Mouse (Mus musculus): ENCODE data around the gene Sh2d5.

The Sh2d5 gene

GRCm38 (mm10) chr4:138250088-138250960 lies at the start of gene Sh2d5, which contains the start of gene Kif17:
Sh2d5 (plus strand) TSS chr4:138250403.
Kif17 (plus strand) TSS chr4:138250435.
- DNase-seq (ENCODE audit: low spot score), result peak; percentile 84

GRCm38 (mm10) chr4:138200769-138201168 lies 49.4 kb upstream of the Sh2d5 start:
- no peak for DNase-seq (ENCODE audit: low spot score)

DNA sequence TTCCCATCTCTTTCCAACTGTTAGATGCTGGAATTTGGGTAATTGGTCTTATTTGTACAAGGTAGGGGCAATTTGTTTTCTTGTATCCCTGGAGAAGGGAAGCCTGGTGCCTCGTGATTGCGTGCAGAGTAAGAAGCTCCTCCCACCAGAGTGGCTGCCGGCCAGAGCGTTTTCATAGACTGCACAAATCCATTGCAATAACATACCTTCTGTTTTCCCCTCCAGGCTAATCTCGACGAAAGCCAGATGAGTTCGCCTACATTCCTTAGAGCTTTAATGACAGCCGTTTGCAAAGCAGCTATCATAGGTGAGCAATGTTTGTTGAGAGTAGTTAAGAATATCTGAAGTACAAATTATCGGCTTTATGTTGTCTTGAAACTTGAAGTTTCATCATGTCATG lies 48.5 kb upstream of the Sh2d5 start:
- no peak for DNase-seq (ENCODE audit: low spot score)

- DNase-seq (ENCODE audit: low spot score), result no peak
Measured at GRCm38 (mm10) chr4:138210116-138210515, 40.1 kb upstream of the Sh2d5 start.

DNA sequence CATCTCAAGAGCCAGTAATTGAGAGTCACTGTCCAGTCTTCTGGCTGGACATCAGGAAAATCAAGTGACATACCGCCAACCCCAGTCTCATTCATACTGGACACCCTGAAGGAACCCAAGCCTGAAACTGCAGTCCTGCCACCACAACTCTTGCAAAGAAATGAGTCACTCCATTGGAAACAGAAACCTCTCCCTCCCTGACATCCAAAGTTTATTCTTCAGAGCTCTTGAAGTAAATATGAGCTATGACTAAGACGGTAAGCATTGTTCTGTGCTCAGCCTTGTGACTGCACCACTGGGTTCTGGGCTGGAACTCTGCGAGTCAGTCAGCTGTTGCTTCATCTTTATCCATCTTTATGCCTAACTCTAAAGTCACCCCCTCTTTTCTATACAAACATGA lies 36.3 kb upstream of the Sh2d5 start:
- DNase-seq (ENCODE audit: low spot score), result no peak

- no peak for DNase-seq (ENCODE audit: low spot score)
Measured at GRCm38 (mm10) chr4:138215671-138216199, 34.5 kb upstream of the Sh2d5 start.

DNA sequence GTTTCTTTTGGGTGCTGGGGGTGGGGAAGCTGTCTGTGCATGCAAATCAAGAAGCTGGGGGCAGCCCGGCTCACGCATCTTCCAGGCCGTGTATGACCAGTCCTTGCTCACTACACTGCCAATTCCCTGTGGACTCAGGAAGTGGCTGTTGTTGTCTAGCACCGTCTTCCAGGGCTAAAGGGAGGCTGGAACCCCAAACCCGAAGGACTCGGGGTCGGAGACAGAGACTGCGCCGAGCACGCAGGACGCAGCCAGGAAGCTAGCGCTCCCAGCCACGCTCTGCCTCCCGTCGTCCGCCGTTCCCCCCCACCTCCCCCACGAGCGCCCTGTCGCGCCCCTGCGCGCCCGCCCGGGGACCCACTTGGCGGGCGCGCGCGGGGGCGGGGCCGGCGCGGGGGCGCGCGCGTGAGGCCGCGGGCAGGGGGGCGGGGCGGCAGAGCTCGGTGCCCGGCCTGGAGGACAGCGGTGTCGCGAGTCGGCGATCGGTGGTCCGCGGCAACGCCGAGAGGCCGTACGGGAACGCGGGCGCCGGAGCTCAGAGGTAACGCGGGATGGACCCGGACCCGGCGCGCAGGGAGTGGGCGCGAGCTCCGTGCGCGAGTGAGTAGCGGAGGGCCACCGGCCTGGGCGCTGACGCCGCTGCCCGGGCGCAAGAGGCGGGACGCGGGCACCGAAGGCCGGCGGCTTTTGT lies 33.9 kb upstream of the Sh2d5 start, which contains the start of gene Hp1bp3:
Gene Hp1bp3 (plus strand): TSS at position 97 of the 691 bp plus-strand sequence.
- DNase-seq (ENCODE audit: low spot score), result peak; percentile 89

GRCm38 (mm10) chr4:138216891-138217392 lies 33.3 kb upstream of the Sh2d5 start:
- peak; percentile 99 for DNase-seq (ENCODE audit: low spot score)

GRCm38 (mm10) chr4:138217441-138217840 lies 32.8 kb upstream of the Sh2d5 start:
- peak; percentile 66 for DNase-seq (ENCODE audit: low spot score)

- DNase-seq (ENCODE audit: low spot score), result no peak
Measured at GRCm38 (mm10) chr4:138217951-138218685, 32.1 kb upstream of the Sh2d5 start.

DNA sequence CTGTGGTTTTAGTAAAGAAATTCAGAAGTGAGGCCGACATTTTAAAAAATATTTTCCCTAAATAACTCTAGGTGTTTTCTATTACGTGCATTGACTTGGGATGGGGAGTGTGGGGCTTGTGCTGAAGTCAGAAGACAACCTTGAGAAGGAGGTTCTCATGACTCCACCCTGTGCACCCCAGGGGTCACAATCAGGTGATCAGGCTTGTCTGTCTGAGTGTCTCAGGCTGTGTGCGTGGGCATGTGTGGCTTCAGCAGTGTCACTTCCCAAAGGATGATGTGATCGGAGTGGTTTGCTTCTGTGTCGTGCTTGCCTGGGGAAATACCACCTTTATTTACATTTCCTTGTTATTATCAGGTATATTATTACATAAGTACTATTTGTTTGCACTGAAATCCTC lies 30.9 kb upstream of the Sh2d5 start:
- no peak for DNase-seq (ENCODE audit: low spot score)

DNA sequence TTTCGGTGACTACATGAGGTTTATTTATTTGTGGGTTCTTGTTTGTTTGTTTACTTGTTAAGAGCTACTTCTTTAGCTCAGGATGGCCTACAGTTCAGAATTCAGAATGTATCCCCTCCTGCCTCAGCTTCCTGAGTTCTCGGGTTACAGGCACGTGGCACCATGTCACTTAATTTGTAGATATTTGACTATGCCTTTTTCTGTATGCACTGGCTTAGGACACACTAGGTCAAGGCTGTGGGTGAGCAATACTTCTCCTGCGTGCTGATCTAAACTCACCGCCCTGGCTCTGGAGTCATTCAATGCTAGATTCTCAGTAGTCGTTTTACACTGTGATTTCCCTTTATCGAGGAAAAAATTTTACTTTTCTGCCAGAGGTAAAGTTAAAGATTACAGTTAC lies 29.4 kb upstream of the Sh2d5 start:
- no peak for DNase-seq (ENCODE audit: low spot score)

- no peak for DNase-seq (ENCODE audit: low spot score)
Measured at GRCm38 (mm10) chr4:138221406-138221805, 28.8 kb upstream of the Sh2d5 start.

DNA sequence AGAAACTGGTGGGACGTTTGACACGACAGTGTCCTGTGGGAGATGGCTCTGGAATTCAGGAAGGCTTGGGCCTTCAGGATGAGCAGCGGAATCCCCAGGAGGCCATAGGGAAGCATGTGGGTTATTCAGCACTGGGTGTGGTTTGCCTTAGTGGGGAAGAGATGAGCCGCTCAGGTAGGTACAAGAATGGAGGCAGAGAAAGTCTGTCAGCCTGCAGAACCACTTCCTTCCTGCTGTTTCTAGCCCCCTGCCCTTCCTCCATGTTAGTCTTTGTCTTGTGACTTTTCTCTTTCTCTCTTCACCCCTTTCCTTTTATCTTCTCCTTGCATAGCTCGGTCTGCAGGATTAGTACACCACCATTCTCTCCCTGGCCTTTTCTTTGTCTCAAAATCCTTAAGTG lies 27.8 kb upstream of the Sh2d5 start:
- DNase-seq (ENCODE audit: low spot score), result no peak

- DNase-seq (ENCODE audit: low spot score), result no peak
Measured at GRCm38 (mm10) chr4:138223623-138224022, 26.6 kb upstream of the Sh2d5 start.

DNA sequence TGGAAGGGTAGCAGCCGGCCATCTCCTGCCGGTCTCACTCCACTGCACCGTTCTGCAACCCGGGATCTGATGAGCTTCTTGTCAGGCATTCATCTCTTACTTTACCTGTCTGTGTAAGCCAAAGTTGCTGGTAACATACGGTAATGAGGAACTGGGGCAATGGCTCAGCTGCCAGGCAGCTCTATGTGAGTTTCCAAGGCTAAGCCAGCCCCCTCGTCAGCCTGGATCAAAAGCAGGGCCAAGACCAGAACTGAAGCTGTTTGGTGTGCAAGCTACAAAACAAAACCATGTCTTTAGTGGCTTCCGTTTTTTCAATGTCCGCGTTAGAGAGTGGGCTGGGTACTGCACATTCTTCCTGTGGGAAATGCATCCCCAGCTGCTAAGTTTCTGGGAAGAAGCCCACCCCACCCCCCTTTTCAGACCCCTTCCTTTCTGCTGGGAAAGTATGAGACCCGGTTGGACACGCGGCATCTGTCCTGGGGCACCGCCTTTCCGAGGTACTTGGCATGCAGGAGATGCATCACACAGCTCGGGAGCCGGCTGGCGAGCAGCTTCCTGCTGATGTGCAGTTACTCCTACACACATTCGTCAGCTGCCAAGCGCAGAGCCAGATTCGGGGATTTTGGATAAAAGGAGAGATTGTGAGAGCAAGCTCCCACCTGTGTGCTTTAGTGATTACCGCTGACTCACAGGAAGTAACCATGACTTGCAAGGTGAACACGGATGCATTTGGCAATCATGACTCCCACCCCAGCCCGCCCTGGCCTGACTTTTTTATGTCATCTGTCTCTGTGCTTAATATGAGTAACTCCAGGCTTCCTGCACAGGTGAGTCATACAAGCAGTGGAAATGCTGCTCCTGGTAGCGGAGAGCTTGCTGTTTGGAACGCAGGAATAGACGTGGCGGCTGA lies 3.2 kb upstream of the Sh2d5 start:
- DNase-seq (ENCODE audit: low spot score), result no peak

DNA sequence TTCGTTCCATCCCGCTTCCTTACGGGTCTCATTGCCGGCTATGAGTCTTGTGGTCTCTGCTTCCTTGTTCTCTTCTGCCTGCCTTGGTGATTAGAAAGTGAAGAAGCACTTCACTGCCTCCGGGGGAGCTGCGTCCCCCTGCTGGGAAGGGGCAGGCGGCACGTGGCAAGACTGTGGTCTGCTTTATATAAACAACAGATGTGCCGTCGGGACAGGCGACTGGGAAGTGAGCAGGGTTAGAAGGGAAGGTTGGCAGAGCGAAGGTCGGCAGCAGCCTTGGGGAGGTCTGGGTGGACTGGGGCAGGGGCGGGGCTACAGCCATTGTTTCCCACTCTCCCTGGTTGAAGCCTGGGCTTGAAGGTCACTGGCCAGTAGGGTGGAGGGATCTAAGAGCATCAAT lies 1.6 kb downstream of the Sh2d5 start:
- DNase-seq (ENCODE audit: low spot score), result peak; percentile 62

- no peak for DNase-seq (ENCODE audit: low spot score)
Measured at GRCm38 (mm10) chr4:138252231-138252630, 2.0 kb downstream of the Sh2d5 start.

- DNase-seq (ENCODE audit: low spot score), result no peak
Measured at GRCm38 (mm10) chr4:138257116-138257687, 7.0 kb downstream of the Sh2d5 start.

GRCm38 (mm10) chr4:138258663-138259062 lies 8.5 kb downstream of the Sh2d5 start:
- DNase-seq (ENCODE audit: low spot score), result no peak

GRCm38 (mm10) chr4:138259482-138259881 lies 9.3 kb downstream of the Sh2d5 start:
- no peak for DNase-seq (ENCODE audit: low spot score)

All from testis, postnatal 10 days (tissue).